Mouse (Mus musculus): ENCODE results near the gene Prr15.

Gene Prr15

DNA sequence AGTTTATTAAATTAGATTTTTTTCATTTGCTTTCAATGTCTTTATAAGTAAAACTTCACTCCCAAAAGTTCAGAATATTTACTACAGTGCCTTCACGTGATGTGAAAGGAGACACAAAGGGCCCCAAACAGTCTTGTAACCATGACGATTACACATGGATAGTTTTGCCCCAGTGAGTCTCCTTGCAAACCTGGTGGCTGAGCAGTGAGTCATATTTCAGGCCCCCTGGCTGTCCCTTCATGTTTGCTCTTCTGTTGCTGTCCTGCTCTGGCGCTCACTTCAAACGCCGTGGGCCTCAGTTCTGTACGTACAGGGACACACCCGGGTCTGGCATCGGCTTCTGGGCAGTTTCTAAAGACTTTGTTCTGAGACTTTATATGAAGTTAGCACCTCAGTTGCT is 6.6 kb downstream of the Prr15 start:
- no peak for DNase-seq (ENCODE audit: low read depth)

GRCm38 (mm10) chr6:54333116-54333651 is 7.5 kb downstream of the Prr15 start:
- DNase-seq (ENCODE audit: low read depth): no peak

GRCm38 (mm10) chr6:54333652-54334396 is 8.2 kb downstream of the Prr15 start:
- no peak for DNase-seq (ENCODE audit: low read depth)

- no peak for DNase-seq (ENCODE audit: low read depth)
These were observed 11.7 kb downstream of the Prr15 start for GRCm38 (mm10) chr6:54337321-54337720.

GRCm38 (mm10) chr6:54341133-54341532 is 15.5 kb downstream of the Prr15 start:
- DNase-seq (ENCODE audit: low read depth): no peak

DNA sequence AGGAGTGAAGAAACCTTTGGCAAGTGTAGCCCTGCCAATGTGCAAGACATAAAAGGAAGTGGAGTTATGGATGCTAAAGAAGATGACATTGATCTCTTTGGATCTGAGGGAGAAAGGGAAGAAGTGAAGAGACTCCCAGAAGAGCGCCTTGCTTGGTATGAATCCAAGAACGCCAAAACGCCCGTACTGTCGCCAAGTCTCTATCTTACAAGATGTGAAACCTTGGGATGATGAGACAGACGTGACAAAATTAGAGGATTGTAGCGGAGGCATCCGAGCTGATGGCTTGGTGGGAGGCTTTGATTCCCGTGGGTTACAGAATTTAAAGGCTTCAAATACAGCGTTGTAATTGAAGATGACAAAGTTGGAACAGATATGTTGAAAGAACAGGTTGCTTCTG is 16.6 kb downstream of the Prr15 start:
- DNase-seq (ENCODE audit: low read depth): no peak

DNA sequence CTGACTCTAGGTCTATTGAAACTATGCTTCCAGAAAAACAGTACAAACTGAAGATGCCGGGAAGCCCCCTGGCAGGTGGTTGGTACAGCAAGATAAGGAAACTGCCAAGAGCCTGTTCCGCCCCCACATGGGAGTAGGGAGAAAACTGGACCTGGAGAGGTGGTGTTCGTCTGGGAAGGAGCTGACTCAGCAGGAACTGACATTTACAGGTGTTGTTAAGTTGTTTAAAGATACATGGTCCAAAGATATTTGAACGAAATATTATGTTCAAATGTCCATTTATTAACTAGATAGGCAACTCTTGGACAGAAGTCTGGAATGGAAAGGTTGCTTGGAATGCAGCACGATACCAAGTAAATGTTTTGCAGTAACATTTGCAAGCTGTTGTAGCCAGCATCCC is 26.2 kb downstream of the Prr15 start:
- DNase-seq (ENCODE audit: low read depth): no peak

GRCm38 (mm10) chr6:54352931-54353690 is 27.5 kb downstream of the Prr15 start:
- no peak for DNase-seq (ENCODE audit: low read depth)

DNA sequence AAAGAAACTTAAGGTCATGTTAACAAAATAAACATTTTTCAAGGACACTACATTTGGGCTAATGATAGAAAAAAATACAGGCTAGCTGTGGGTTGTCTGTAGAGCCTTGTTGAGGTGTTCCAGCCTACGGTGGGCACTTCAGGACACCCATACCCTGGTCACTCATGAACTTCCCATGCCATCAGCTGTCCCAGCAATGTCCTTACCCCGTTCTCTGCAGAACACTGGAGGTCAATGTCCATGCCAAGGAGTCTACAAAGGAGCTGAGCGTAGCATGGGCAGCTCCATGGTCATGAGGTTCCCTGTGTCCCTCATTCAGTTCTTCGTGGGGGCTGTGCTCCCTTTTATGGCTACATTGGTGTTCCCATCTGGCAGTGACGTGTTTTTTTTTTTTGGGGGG is 28.1 kb downstream of the Prr15 start:
- no peak for DNase-seq (ENCODE audit: low read depth)

GRCm38 (mm10) chr6:54355626-54356025 is 30.0 kb downstream of the Prr15 start:
- DNase-seq (ENCODE audit: low read depth): no peak

GRCm38 (mm10) chr6:54362526-54363324 is 37.1 kb downstream of the Prr15 start:
- no peak for DNase-seq (ENCODE audit: low read depth)

- DNase-seq (ENCODE audit: low read depth): no peak
These were observed 38.9 kb downstream of the Prr15 start for GRCm38 (mm10) chr6:54364406-54365136.

- DNase-seq (ENCODE audit: low read depth): no peak
These were observed 41.0 kb downstream of the Prr15 start for GRCm38 (mm10) chr6:54366607-54367006.

DNA sequence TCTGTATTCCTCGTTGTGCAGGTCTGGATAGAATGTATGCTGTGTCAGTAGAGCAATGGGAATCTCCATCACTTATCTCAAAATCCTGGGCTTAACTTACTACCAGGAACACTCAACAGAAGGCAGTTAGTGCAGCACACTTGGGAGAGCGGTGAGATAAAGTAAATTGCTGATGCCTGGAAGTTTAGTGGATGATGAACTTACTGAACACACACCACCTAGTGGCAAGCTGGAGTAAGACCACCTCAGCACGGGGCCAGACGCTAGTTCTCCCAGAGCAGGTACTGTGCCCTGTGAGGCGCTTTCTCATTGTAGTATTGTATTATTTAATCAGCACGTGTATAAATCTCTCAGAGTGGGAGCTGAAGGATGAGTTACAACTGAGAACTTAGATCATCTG is 42.4 kb downstream of the Prr15 start:
- peak; percentile 41 for DNase-seq (ENCODE audit: low read depth)

GRCm38 (mm10) chr6:54369913-54370542 is 44.4 kb downstream of the Prr15 start:
- no peak for DNase-seq (ENCODE audit: low read depth)

DNA sequence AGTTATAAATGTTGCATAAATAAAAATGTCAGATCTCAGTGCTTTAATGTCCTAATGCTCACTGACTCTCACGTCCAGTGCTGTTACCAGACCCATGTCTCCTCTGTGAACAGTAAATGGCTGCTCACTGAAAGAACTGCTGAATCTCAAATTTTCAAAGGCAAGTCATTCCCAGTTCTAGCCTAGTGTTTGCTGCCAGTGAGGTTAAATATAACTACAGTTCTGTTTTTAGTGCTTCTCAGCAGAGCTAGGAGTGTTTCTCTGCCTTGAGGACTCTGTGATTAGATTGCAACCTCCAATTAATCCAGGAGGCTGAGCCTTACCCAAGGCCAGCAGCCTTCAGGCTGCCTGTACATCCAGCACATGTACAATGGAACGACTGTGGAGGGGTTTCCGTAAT is 46.2 kb downstream of the Prr15 start:
- DNase-seq (ENCODE audit: low read depth): no peak

- DNase-seq (ENCODE audit: low read depth): no peak
These were observed 53.7 kb downstream of the Prr15 start for GRCm38 (mm10) chr6:54379356-54379755.

All from induced T-regulatory cell, adult 2 months (primary cell).